Mouse (Mus musculus) spleen, adult 2 months (tissue): ENCODE results near the gene Spred1.

Experiments used
- CTCF ChIP-seq: fragments of 200-500 bp; IDR thresholded peaks from 2 replicates; pipeline ENCODE4 v1.5.1; 2011; ENCODE audit warnings: mild to moderate bottlenecking, inconsistent platforms; ENCODE audit not compliant: insufficient read depth, insufficient read length, insufficient replicate concordance; ENCODE audit errors: extremely low read depth
- POLR2A ChIP-seq: fragments of 200-500 bp; IDR thresholded peaks from 2 replicates; pipeline ENCODE4 v1.6.1; 2011; ENCODE audit warnings: low read depth, low read length, inconsistent platforms

- TF ChIP-seq CTCF, result no peak
- no peak for TF ChIP-seq POLR2A
These were observed 21.9 kb upstream of the Spred1 start for GRCm38 (mm10) chr2:117099316-117099715.
